Mouse (Mus musculus) lung, adult 18-20 months (tissue): ENCODE results near the gene Rfc2.

Experiments used
- DNase-seq, 2 experiments: peaks; one replicate each; pipeline ENCODE4 v3.0.0; 2022; ENCODE audit warnings: mixed read lengths in 2 of 2

Gene Rfc2

GRCm38 (mm10) chr5:134567445-134567844, 13.7 kb upstream of the Rfc2 start:
- no peak for DNase-seq

DNA sequence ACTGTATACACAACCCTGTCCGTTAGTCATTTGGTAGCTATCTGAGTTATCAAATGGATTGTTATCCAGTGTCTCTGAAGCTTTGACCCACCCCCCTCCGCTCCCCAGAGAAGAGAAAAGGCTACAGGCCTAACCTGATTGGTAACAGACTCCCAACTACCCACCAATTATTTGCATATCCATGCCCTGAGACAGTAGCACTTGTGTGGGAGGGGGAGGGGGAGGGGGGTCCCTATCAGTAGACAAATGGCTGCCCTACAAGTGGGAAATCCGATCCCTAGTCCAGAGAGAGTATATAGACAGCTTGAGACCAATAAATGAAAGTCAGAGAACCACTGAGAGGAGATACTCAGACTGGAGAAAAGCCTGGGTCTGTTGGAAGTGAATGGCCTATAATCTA, 13.1 kb upstream of the Rfc2 start:
- DNase-seq = no peak

DNA sequence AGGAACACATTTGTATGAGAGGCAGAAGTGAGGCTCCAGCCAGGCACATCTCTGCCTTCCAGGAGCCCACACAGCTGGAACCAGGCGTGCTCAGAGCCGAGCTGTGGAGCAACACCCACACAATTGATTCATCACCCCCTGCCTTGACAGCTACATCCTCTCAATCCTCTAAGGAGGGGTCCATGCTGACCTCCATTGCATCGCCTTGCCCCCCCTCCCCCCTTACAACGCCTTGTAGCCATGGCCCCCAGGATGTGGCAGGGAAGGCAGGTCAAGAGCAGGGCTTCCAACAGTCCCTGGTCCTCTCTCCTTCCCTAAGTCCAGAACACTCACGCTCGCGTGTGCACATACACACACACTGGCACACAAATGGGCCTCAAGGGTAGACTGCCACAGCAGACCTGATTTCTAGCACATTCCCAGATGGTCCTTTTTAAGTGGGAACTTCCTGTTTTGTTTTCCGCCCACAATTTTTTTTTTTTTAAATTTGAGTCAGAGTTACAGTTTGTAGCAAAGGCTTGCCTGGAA, 12.1 kb upstream of the Rfc2 start:
- no peak for DNase-seq

DNA sequence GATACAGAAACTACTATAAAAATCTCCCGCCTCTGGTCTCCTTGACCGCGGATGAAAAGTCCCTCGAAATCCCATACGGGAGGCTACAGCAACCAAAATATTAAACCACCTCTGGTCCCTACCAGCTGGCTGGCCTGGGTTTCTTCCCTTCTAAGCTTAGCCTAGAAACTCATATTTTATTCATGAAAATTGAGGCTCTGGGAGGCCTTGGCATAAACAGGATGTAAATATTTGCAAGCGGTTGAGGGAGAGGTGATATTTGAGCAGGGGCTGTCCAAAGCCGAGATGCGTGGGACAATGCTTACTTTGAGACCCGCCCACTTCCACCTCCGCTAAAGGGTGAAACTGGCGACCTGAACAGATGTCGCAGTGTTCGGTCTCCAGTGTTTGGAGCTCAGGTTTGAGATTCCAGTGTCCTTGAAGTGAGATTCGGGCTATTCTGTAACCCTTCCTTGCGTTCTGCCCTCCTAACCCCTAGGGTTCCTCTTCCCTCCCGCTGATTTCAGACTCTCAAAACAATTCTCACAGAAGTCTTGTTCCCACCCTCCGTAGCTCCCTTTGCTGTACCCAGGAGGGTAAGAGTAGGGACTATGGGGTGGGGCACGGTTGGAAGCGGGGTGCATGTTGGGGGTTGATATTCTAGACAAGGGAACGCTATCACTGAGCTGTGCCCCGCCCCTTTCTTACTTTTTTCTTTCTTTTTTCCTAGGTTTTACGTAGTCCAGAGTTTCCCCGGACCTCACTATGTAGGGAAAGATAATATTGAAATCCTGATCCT, 9.2 kb upstream of the Rfc2 start:
- peak; percentile 37 to 61 for DNase-seq

- peak in 1 of 2 experiments; percentile 28 for DNase-seq
These were observed 8.5 kb upstream of the Rfc2 start for GRCm38 (mm10) chr5:134572508-134573214.

DNA sequence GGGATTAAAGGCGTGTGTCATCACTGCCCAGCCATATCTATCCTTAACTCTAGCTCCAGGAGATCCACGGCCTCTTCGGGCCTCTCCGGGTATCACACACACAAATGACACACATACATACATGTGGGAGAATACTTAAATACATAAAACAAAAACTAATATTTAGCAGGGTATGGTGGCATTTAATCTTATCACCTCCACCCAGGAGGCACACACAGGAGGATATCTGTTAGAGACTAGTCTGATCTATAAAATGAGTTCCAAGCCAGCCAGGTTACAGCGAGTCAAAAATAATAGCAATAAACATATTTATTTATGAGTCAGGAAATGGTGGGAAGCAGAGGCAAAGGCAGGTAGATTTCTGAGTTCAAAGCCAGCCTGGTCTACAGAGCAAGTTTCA, 5.3 kb upstream of the Rfc2 start:
- no peak for DNase-seq

DNA sequence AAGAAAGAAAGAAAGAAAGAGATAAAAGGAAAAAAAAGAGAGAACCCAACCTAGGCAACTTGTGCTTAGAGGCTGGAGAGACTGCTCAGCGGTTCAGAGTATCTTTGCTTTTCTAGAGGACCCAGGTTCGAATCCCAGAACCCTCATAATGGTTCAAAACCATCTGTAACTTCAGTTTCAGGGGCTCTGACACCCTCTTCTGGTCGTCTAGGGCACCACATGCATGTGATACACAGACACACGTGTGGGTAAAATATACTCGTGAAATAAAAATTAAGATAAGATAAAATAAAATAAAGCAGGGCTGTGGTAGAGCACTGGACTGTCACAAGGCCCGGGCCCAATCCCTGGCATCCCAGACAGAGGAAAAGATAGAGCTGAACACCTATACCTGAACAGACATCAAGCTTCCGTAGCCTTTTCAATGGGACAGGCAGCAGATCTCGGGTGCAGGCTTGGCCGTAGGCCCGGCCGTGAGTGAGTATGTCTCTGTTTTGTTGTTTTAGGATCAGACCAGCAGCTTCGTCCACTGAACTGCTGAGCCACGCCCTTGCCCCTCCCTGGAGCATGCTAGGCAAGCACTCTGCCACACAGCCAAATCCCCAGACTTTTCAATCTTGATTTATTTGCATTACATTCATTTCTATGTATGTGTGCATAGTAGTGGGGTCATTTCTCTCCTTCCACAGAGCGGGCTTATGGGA, 4.5 kb upstream of the Rfc2 start:
- no peak for DNase-seq

GRCm38 (mm10) chr5:134577534-134577933, 3.6 kb upstream of the Rfc2 start:
- no peak for DNase-seq

- no peak for DNase-seq
These were observed 2.0 kb upstream of the Rfc2 start for GRCm38 (mm10) chr5:134579135-134579534.

DNA sequence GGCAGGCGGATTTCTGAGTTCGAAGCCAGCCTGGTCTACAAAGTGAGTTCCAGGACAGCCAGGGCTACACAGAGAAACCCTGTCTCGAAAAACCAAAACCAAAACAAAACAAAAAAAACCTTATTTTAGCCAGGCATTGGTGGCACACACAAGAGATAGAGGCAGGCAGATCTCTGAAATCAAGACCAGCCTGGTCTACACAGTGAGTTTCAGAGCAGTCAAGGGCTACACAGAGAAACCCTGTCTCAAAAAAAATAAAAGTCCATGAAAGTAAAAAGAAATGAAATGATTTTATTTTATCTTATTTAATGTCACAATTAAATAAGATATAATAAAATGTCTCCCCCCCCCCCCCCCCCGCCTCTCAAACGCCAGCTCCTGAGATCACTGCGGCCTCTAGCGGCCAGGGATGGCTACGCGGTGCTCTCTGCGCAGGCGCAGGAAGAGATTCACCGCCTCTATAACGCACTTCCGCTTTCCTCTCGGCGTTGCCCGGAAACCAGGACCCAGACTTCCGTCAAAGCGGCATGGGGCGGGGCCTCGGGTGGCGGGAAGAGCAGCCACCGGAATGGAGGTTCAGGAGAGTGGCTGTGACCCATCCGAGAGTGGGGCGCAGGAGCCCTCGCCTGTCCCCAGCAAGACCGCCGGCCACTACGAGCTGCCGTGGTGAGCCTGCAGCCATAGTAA, 1.2 kb downstream of the Rfc2 start:
- DNase-seq = peak; percentile 97 to 98

DNA sequence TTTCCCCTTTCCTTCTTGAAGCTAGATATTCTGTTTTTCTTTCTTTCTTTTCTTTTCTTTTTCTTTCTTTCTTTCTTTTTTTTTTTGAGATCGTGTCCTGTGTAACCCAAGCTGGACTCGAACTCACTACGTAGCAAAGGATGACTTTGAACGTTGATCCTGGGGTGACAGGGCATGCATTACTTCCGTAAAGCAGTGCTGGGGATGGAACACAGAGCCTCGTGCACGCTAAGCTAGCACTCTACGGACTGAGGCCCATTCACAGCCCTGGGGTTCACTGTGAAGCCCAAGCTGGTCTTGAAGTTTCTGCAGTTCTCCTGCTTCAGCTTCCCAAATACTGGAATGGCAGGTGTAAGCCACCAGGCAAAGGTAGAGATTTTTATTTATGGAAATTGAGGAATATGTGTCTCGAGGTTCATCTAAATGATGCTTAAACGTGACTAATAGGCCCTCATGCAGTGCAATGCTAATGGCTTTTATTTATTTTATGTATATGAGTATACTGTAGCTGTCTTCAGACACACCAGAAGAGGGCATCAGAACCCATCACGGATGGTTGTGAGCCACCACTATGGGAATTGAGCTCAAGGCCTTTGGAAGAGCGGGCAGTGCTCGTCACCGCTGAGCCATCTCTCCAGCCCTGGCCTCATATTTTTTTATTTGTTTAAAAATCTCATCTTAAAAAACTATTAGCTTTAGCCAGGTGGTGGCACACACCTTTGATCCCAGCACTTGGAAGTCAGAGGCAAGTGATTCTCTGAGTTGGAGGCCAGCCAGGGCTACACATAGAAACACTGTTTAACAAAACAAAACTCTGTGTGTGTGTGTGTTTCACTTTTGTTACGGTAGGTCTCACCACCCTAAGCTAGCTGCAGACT, 2.1 kb downstream of the Rfc2 start:
- DNase-seq = peak in 1 of 2 experiments; percentile 19

GRCm38 (mm10) chr5:134583884-134584213, 2.7 kb downstream of the Rfc2 start:
- no peak for DNase-seq

DNA sequence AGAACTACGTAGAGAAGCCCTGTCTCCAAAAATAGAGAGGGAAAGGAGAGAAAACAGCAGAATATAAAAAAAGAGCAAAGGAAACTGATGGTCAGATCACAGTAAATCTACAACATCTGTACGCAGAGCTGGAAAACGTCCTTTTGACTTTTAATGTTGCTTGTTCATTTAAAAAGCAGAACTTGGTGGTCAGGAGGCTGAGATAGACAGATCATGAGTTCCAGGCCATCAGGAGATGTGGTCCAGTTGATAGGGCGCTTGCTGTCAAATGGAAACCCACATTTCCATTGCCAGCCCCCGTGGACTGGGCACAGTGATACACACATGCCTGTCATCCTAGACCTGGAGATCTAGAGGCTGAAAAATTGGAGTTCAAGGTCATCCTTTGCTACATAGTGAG, 3.6 kb downstream of the Rfc2 start:
- no peak for DNase-seq

GRCm38 (mm10) chr5:134589900-134590299, 8.7 kb downstream of the Rfc2 start:
- no peak for DNase-seq

DNA sequence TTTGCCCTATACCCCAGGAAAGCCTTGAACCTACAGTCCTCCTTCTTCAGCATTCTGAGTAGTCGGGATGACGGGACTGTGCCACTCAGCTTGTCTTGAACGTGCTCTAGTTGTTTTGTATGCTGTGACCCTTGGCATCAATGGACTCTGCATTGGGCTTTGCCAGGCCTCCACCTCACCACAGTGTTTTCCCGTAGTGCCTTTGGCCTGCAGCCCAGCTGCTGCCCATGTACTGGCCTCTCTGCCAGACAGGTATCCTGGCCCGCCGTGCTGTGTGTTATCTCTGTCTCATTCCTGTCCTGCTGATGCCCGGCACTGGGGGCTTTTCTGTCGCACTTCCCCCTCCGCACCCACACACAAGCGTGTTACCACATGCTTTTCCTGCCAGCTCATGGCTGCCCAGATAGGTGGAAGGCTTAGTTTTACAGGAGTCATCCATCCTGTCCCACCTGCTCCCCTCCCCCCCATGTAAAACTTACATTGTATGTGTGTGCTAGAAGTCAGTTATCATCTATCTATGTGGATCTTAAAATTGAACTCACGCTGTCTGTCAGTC, 10.9 kb downstream of the Rfc2 start:
- DNase-seq = no peak

DNA sequence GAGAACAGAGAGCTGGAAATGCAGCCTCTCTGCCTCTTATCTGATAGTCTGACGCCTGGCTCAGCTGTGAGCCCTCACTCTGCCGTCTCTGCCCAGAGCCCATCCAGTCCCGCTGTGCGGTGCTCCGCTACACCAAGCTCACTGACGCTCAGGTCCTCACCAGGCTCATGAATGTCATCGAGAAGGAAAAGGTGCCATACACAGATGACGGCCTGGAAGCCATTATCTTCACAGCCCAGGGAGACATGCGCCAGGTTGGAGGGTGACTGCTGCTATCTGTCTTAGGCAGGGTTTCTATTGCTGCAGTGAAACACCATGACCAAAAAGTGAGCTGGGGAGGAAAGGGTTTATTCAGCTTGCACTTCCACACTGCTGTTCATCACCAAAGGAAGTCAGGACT, 11.9 kb downstream of the Rfc2 start:
- no peak for DNase-seq

- no peak for DNase-seq
These were observed 16.5 kb downstream of the Rfc2 start for GRCm38 (mm10) chr5:134597711-134598110.

GRCm38 (mm10) chr5:134604376-134604775, 23.2 kb downstream of the Rfc2 start:
- no peak for DNase-seq

- DNase-seq = no peak
These were observed 25.1 kb downstream of the Rfc2 start for GRCm38 (mm10) chr5:134606314-134606713.

DNA sequence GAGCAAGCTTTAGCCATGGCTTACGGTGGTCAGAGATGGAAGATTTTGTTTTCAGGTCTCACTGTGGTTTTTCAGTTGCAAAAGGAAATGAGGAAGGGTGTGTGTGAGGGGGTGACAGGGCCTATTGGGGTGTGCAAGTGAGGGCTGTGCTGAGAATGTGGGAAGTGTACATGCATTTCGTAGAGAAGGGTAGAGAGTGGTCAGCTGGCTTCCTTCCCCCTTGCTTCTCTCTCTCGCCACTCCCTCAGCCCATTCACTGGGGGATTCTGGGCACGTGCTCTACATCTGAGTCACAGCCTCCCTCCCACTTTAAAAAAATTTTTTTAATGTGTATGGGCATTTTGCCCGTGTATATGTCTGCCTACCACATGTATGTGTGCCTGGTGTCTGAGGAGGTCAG, 26.0 kb downstream of the Rfc2 start:
- DNase-seq = no peak

DNA sequence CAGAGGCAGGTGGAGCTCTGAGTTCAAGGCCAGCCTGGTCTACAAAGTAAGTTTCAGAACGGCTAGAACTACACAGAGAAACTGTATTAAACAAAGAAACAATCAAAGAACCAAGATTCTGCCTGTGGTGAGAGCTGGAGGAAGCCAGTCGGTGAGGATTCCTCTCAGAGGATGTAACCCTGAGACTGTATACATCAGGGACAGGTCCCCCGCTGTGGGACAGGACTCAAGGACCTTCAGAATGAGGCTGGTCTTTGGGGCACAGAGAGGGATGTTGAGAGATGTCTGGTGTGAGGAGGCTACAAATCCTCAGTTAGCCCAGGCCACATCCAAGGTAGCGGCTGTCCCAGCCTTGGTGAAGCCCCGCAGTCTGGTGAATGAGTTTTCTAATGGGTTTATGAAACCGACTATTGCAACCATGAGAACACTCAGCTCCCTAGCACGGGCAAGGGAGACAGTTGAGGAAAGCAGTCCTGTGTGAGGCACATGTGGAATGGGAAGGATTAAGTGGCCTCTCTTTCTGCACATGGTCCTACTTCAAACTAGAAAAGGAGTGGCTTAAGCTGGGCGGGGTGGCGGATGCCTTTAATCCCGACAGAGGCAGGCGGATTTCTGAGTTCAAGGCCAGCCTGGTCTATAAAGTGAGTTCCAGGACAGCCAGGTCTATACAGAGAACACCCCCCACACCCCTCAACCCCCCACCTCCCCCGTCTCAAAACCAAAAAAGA, 28.9 kb downstream of the Rfc2 start:
- DNase-seq = no peak
